Mouse (Mus musculus) large intestine, adult 2 months (tissue): ENCODE data around the gene Gm5771. TPM values are rescaled to one million over a fixed set of nuclear protein-coding genes. Genes with fewer than 3 reads are reported as not detected.
"Not testable (repeated sequence)": the region's sequence is repeated elsewhere in the genome, so short reads cannot be mapped to it uniquely, and the experiment has no call there.

Experiments used
- DNase-seq: peaks from one replicate; pipeline ENCODE4 v3.0.0-alpha.2; 2012; ENCODE audit warnings: low read depth, low spot score
- WGBS: fragments of 180-500 bp; shearing (Covaris S2); methylation state at CpG from one replicate; pipeline ENCODE4 v1.1.7; 2018; 5-methylcytosine and 5-hydroxymethylcytosine counted together
- polyA plus RNA-seq: library from polyadenylated mRNA; depleted of rRNA; stranded (reverse); fragments of >200 nt; gene quantifications from 2 replicates; pipeline ENCODE4 v1.2.3, GENCODE M21; 2012; rRNA removed

Gm5771 gene
- polyA plus RNA-seq, result not detected in 2 replicates

DNA sequence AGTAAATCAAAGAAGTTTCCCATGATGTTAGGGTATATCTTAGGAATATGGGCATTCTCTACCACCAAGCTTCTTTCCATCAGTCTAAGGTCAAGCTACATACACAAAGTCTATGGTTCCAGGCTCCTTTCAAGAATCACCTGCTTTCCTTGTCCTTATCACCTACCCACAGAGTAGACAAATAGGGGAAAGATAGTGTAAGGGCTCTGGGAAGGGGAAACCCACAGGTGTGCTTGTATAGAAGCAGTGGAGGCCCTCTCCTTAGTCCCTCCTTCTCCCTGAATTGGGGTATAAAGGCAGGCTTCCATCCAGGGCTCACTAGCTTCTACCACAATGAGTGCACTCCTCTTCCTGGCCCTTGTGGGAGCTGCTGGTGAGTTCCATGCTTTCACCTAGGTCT is at the start of gene Gm5771:
Gene Gm5771, plus strand, starts transcription at position 301 of the 400 bp plus-strand sequence.
- not testable (repeated sequence) for DNase-seq

DNA sequence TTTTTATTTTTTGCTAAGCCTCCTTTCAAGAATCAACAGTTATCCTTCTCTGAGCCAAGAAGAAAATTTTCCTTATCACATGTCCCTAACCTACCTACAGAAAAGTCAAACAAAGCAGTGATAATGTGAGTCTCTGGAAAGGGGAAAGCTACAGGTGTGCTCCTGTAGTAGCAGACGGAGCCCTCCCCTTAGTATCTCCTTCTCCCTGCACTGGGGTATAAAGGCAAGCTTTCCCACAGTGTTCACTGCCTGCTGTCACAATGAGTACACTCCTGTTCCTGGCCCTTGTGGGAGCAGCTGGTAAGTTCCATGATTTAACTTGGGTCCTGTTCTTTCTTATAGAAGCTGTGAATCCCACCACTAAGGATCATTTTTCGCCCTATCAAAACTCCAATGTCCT is 38.2 kb upstream of the Gm5771 start, which contains the start of gene Try10:
Gene Try10, plus strand, starts transcription at position 174 of the 400 bp plus-strand sequence.
- DNase-seq, result no peak
- WGBS, result 70% methylated on average over 2 of the region's 2 CpGs

DNA sequence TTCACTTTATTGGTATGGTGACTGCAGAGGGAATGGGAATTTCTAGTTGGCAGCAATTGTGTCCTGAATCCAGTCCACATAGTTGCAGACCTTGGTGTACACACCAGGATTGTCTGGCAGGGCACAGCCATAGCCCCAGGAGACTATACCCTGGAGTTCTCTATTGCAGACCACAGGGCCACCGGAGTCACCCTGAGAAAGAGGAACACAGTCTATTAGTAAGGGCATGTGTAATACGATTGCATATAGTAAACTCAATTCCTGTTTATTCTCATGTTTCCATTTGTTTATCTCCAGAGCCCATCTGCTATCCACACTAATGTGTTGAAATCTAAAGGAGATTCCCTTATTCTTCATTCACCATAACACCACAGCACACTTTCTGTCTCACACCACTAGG is 18.4 kb upstream of the Gm5771 start:
- 49% methylated on average over 2 of the region's 2 CpGs for WGBS
- DNase-seq, result not testable (repeated sequence)

DNA sequence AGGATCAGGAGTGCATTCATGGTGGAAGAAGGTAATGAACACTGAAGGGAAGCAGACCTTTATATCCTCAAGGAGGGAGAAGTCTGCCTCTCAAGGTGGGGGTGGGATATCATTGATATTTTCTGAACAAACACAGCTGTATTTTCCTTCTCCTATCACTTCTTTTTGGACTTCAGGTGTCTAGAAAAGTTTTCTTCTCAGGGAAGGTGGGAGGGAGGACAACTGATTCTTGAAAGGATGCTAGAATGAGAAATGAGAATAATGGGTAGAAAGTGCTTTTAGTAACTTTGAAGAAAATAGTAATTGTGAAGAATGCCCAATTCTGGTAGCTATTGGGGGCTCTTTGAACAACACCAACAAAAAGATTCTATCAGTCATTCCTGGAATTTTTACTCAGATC is 14.6 kb upstream of the Gm5771 start, which contains the start of gene Prss3:
Gene Prss3, minus strand, starts transcription at position 101 of the 400 bp plus-strand sequence.
- DNase-seq, result not testable (repeated sequence)

DNA sequence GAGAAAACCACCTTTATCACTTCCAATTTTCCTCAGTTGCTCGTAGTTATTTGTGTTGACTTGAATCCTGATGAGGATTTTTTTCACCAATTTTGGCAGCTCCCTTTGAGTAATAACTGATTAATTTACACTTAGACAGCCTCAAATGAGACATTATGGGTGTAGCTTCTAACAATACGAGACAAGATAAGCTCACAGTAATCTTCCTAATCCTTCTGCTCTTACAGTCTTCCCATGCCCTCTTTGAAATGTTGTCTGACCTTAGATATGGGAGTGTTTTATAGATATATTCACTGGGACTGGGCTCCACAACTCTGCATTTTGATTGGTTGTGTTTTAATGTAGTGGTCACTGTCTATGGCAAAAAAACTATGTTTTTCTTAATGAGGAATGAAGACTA is 5.4 kb upstream of the Gm5771 start:
- no peak for DNase-seq
- WGBS, result 62% methylated on average over 2 of the region's 2 CpGs

DNA sequence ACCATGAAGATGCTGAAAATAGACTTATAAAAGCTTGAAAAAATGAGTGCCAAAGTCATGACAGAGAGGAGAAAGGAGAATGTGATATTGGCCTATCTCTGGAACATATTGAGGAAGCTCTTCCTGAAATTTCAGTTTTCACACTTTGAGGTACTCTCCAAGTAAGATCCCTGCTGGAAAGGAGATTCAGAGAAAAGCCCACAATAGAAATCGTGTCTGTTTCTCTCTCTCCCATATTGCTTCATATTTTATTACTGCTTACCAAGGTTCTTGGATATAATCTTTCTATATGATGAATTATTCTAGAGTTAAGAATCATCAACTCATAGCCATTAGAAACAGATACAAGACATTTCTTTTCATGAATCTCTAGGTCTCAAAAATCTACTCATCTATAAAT is 516 bp upstream of the Gm5771 start:
- 44% methylated on average over 1 of the region's 1 CpGs for WGBS
- not testable (repeated sequence) for DNase-seq

DNA sequence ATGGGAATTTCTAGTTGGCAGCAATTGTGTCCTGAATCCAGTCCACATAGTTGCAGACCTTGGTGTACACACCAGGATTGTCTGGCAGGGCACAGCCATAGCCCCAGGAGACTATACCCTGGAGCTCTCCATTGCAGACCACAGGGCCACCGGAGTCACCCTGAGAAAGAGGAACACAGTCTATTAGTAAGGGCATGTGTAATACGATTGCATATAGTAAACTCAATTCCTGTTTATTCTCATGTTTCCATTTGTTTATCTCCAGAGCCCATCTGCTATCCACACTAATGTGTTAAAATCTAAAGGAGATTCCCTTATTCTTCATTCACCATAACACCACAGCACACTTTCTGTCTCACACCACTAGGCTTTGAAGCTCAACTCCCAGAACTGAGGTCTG is 50.1 kb downstream of the Gm5771 start:
- DNase-seq, result not testable (repeated sequence)
- WGBS, result 73% methylated on average over 2 of the region's 2 CpGs

DNA sequence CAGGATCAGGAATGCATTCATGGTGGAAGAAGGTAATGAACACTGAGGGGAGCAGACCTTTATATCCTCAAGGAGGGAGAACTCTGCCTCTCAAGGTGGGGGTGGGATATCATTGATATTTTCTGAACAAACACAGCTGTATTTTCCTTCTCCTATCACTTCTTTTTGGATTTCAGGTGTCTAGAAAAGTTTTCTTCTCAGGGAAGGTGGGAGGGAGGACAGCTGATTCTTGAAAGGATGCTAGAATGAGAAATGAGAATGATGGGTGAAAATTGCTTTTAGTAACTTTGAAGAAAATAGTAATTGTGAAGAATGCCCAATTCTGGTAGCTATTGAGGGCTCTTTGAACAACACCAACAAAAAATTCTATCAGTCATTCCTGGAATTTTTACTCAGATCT is 53.9 kb downstream of the Gm5771 start, which contains the start of gene Gm10334:
Gene Gm10334, minus strand, starts transcription at position 101 of the 400 bp plus-strand sequence.
- DNase-seq, result not testable (repeated sequence)

Other genes starting within 250 kb of the Gm5771 start
- 0.61 and 2.2 TPM in 2 replicates for gene Try4, start 90.1 kb upstream of the Gm5771 start, polyA plus RNA-seq
- gene Try5, start 75.5 kb upstream of the Gm5771 start, polyA plus RNA-seq, result 0.57 and 1.0 TPM in 2 replicates
- 0.10 TPM in 1 of 2 replicates, not detected in the other for gene Try10, start 38.3 kb upstream of the Gm5771 start, polyA plus RNA-seq
- not detected in 2 replicates for gene Prss3, start 14.7 kb upstream of the Gm5771 start, polyA plus RNA-seq
- not detected in 2 replicates for gene Gm10334, start 53.8 kb downstream of the Gm5771 start, polyA plus RNA-seq
- gene Prss1, start 66.6 kb downstream of the Gm5771 start, polyA plus RNA-seq, result not detected in 2 replicates
- gene Prss2, start 129.4 kb downstream of the Gm5771 start, polyA plus RNA-seq, result 1.3 and 1.9 TPM in 2 replicates
- 1.5 and 2.7 TPM in 2 replicates for gene Ephb6, start 213.1 kb downstream of the Gm5771 start, polyA plus RNA-seq
- gene Trpv6, start 244.0 kb downstream of the Gm5771 start, polyA plus RNA-seq, result 0.06 TPM in 1 of 2 replicates, not detected in the other